Mouse (Mus musculus) kidney, postnatal 0 days (tissue): ENCODE measurements at regions not wholly inside any gene's neighbourhood (a gene's known extent, or its start where the extent isn't known, plus 50 kb on each side); places are given as distances from the start of the nearest gene placed in this dataset.
"Not testable (repeated sequence)": the region's sequence is repeated elsewhere in the genome, so short reads cannot be mapped to it uniquely, and the experiment has no call there.

Experiments
- ATAC-seq: fragments of 200-750 bp; cut with Nextera tagmentation; replicated peaks from 2 replicates; pipeline ENCODE4 v1.8.0; 2017; ENCODE audit warnings: low read depth, moderate number of reproducible peaks, moderate TSS enrichment, moderate library complexity; ENCODE audit not compliant: low FRiP score
- DNase-seq: peaks from one replicate; pipeline ENCODE4 v3.0.0-alpha.2; 2016; ENCODE audit warnings: low spot score
- H3K27ac ChIP-seq: fragments of 300-500 bp; sonication (generic); 2 replicates; pipeline ENCODE4 v1.5.1; 2014; ENCODE audit warnings: mild to moderate bottlenecking
- H3K27me3 ChIP-seq: fragments of 300-500 bp; sonication (generic); 2 replicates; pipeline ENCODE4 v1.6.1; 2014; ENCODE audit warnings: low read length, mixed read lengths; ENCODE audit not compliant: insufficient read depth
- H3K36me3 ChIP-seq: fragments of 300-500 bp; sonication (generic); 2 replicates; pipeline ENCODE4 v1.6.1; 2014; ENCODE audit warnings: low read length, mixed read lengths; ENCODE audit not compliant: insufficient read depth
- H3K4me1 ChIP-seq: fragments of 300-500 bp; sonication (generic); replicated peaks from 2 replicates; pipeline ENCODE4 v1.6.1; 2014; ENCODE audit warnings: antibody characterized with exemption, low read length, mixed read lengths; ENCODE audit not compliant: insufficient read depth
- H3K4me2 ChIP-seq: fragments of 300-500 bp; sonication (generic); 2 replicates; pipeline ENCODE4 v1.6.1; 2014; ENCODE audit warnings: mild to moderate bottlenecking, low read length, moderate library complexity, mixed read lengths
- H3K4me3 ChIP-seq: fragments of 300-500 bp; sonication (generic); replicated peaks from 2 replicates; pipeline ENCODE4 v1.5.1; 2014; ENCODE audit warnings: low read depth, low read length
- H3K9ac ChIP-seq: fragments of 300-500 bp; sonication (generic); 2 replicates; pipeline ENCODE4 v1.6.1; 2014; ENCODE audit warnings: low read depth, low read length
- H3K9me3 ChIP-seq: fragments of 300-500 bp; sonication (generic); replicated peaks from 2 replicates; pipeline ENCODE4 v1.6.1; 2016; ENCODE audit warnings: low read length, inconsistent platforms, mixed read lengths
- CTCF ChIP-seq: IDR thresholded peaks from 2 replicates; pipeline ENCODE4 v1.5.1; 2016; ENCODE audit warnings: antibody characterized with exemption, low read depth, mild to moderate bottlenecking, moderate library complexity
- WGBS: fragments of 180-500 bp; shearing (Covaris S2); extraction: QIAGEN DNeasy Blood & Tissue Kit; methylation state at CpG from one replicate; pipeline ENCODE4 v1.1.7; 2014; 5-methylcytosine and 5-hydroxymethylcytosine counted together

DNA sequence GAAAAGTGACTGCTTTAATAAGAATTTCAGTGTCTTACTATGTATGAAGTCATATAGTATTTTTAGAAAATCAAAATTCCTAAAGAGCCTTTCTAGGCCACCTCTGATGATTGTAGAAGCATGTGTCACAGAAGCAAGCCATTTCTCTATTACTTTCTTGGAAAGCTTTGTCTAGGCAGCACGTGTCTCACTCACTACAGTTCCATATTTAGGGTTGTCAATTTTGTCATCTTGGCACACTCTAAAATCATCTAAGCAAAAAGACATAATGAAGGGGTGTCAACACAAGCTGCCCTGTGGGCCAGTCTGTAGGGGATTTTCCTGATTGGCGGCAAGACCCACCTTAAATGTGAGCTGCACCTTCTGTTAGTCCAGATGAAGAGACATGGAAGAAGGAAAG lies 723.1 kb upstream of the Brinp1 start:
- ATAC-seq (no peak), DNase-seq (no peak)
- Histone ChIP-seq H3K9me3 (no peaks in the 10 kb centered on the region), H3K4me1 (no peaks in the 10 kb centered on the region), H3K36me3 (no peaks in the 10 kb centered on the region), H3K27ac (no peak overlapping the region), H3K9ac (no peak overlapping the region), H3K4me3 (no peak overlapping the region), H3K27me3 (no peaks in the 10 kb centered on the region), H3K4me2 (no peak overlapping the region)
- no peak for TF ChIP-seq CTCF
- 88% methylated on average over 2 of the region's 2 CpGs for WGBS

DNA sequence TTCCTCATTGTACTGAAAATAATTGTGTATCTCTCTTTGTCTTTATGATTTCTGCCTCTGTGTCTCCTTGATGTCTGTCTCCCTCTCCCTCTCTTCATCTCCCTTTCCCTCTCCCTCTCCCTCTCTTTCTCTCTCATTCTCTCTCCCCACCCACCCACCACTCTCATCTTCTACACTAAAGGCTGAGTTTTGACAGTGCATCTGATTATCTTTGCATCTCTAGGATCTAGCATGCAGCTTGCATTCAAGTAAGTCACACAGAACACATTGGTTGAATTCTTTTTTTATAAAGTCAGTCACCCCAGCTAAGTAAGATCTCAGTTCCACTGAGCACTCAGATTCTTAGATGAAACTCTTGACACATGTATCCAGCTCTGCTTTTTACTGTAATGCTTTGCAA lies 719.3 kb upstream of the Brinp1 start:
- H3K9me3 ChIP-seq = no peaks in the 10 kb centered on the region
- H3K4me2 ChIP-seq = no peak overlapping the region
- no peak for ATAC-seq
- no peaks in the 10 kb centered on the region for H3K36me3 ChIP-seq
- H3K4me1 ChIP-seq = no peaks in the 10 kb centered on the region
- TF ChIP-seq CTCF = no peak
- H3K4me3 ChIP-seq = no peak overlapping the region
- H3K27ac ChIP-seq = no peak overlapping the region
- no peak overlapping the region for H3K9ac ChIP-seq
- no peak for DNase-seq
- no peaks in the 10 kb centered on the region for H3K27me3 ChIP-seq

DNA sequence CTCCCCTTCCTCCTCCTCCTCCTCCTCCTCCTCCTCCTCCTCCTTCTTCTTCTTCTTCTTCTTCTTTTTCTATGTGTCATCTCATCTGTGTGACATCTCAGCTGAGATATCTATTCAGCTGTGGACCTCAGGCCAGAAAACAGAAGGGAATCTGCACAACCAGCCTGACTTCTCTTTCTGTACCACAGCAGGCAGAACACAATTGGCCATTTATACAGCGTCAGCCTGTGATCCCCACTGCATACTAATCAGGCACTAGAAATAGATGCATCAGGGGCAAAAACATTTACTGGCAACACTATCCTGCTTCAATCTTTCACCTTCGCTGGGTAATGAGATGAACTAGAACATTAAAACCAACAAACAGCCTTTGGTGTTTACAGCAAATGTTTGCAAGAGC lies 674.7 kb upstream of the Brinp1 start:
- no peaks in the 10 kb centered on the region for H3K9me3 ChIP-seq
- ATAC-seq (no peak), DNase-seq (no peak)
- no peak overlapping the region for H3K27ac ChIP-seq
- no peaks in the 10 kb centered on the region for H3K36me3 ChIP-seq
- no peak overlapping the region for H3K4me2 ChIP-seq
- H3K4me3 ChIP-seq = no peak overlapping the region
- no peak for TF ChIP-seq CTCF
- 75% methylated on average over 2 of the region's 2 CpGs for WGBS
- no peaks in the 10 kb centered on the region for H3K4me1 ChIP-seq
- no peak overlapping the region for H3K9ac ChIP-seq
- H3K27me3 ChIP-seq = no peaks in the 10 kb centered on the region

DNA sequence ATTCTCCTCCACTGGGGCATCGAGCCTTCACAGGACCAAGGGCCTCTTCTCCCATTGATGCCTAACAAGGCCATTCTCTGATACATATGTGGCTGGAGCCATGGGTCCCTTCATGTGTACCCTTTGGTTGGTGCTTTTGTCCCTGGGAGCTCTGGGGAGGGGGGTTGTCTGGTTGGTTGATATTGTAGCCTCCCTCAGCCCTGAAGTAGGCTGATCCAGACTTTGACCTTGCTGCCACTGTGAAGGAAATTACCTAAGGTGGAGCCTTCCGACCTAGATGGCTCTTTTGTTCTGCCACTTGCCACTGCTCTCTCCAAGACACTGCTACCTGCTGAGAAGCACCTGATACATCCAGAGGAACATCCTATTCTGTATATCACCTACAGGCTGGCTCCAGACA lies 672.2 kb upstream of the Brinp1 start:
- not testable (repeated sequence) for ATAC-seq, H3K27me3 ChIP-seq, H3K4me2 ChIP-seq, H3K36me3 ChIP-seq, DNase-seq, H3K27ac ChIP-seq, H3K4me3 ChIP-seq, H3K9me3 ChIP-seq, H3K9ac ChIP-seq, H3K4me1 ChIP-seq
- WGBS = 78% methylated on average over 2 of the region's 2 CpGs

DNA sequence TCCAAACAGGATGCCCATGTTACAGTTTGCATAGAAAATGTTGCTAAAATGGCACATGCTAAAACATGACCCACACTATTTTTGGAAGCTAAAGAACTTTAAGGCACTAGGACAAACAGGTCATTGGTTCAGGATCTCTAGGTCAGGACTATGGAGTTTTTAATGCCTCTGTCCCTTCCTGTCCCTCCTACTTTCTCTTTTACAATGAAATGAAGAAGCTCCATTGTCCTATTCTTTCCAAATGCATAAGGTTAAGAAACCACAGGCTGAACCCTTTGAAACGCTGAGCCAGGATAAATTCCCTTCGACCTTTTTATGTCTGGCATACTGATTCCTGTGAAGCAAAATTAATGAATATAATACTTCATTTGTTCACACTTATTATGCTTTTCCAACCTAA lies 671.6 kb upstream of the Brinp1 start:
- H3K9ac ChIP-seq = no peak overlapping the region
- H3K9me3 ChIP-seq = no peaks in the 10 kb centered on the region
- H3K36me3 ChIP-seq = no peaks in the 10 kb centered on the region
- WGBS = 84% methylated on average over 2 of the region's 2 CpGs
- no peak overlapping the region for H3K27ac ChIP-seq
- TF ChIP-seq CTCF = no peak
- no peaks in the 10 kb centered on the region for H3K4me1 ChIP-seq
- DNase-seq (no peak), ATAC-seq (no peak)
- H3K4me3 ChIP-seq = no peak overlapping the region
- H3K27me3 ChIP-seq = no peaks in the 10 kb centered on the region
- no peak overlapping the region for H3K4me2 ChIP-seq

DNA sequence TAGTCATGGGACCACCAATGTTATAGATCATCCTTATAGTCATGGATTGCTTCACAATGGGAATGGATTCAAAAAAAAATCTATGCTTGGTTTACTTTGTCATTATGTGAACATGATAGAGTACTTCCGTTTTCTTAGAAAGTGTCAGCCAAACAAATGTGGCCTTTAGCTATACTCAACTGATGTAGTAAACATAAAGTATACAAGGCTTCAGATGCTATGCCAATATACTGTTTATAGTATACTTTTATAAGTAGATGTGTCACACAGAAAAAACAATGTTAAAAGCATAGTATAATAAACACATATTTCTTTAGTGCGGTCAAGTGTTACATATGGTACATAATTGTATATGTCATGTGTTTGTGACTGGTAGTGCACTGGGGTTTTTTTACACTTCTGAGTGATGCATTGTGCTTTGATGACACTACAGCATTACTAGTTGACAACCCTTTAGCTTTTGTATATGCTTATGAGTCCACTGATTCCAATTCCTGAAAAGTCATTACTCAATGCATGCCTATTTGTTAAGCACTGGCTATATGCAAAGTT lies 666.9 kb upstream of the Brinp1 start:
- no peaks in the 10 kb centered on the region for H3K9me3 ChIP-seq
- DNase-seq = no peak
- ATAC-seq = no peak

DNA sequence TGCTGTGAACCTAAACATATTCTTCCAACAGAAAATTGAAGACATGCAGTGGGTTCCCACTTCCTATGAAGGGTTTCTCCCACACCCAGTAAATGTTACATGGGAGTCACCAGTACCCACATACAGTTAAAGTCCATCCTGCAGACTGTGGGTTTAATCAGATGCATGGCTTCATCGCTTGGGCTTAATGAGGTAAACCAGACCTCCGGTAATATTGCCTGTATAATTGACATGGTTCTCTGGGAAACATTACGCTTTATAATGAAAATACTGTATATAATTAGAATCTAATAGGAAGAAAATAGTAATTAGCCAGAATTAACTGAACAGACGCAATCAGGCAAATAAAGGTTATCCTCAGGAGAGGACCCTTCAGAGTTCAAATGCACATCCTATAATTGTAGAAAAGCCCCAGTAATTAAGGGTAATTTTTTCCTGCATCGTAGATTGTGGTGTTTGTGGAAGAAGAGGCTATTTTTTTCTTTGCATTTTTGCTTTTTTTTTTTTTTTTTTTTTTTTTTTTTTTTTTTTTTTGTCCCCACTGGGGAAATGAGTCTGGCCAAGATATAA lies 664.0 kb upstream of the Brinp1 start:
- no peak for TF ChIP-seq CTCF
- H3K27me3 ChIP-seq = no peaks in the 10 kb centered on the region
- H3K4me2 ChIP-seq = no peak overlapping the region
- no peaks in the 10 kb centered on the region for H3K9me3 ChIP-seq
- H3K9ac ChIP-seq = no peak overlapping the region
- no peak for DNase-seq
- no peaks in the 10 kb centered on the region for H3K4me1 ChIP-seq
- ATAC-seq = no peak
- H3K4me3 ChIP-seq = no peak overlapping the region
- no peaks in the 10 kb centered on the region for H3K36me3 ChIP-seq
- H3K27ac ChIP-seq = no peak overlapping the region
- 80% methylated on average over 5 of the region's 5 CpGs for WGBS

More for the DNA sequence above, 666.9 kb upstream of the Brinp1 start:
- 94% methylated on average over 2 of the region's 2 CpGs for WGBS
- Histone ChIP-seq H3K4me1 (no peaks in the 10 kb centered on the region), H3K9ac (no peak overlapping the region), H3K27me3 (no peaks in the 10 kb centered on the region), H3K4me2 (no peak overlapping the region), H3K4me3 (no peak overlapping the region), H3K36me3 (no peaks in the 10 kb centered on the region), H3K27ac (no peak overlapping the region)
- no peak for TF ChIP-seq CTCF
